Mouse (Mus musculus) spleen, adult 2 months (tissue): ENCODE measurements at regions not wholly inside any gene's neighbourhood (a gene's known extent, or its start where the extent isn't known, plus 50 kb on each side); places are given as distances from the start of the nearest gene placed in this dataset.

Experiments used
- DNase-seq, 2 experiments: peaks; one replicate each; pipeline versions ENCODE4 v3.0.0 to v3.0.0-alpha.2; 2012 to 2021; ENCODE audit warnings: low spot score in 2 of 2, low read depth in 1 of 2
- H3K27ac ChIP-seq: fragments of 200-500 bp; 2 replicates; pipeline ENCODE4 v1.5.1; 2012; ENCODE audit warnings: low read length, inconsistent platforms; ENCODE audit not compliant: insufficient read depth
- H3K27me3 ChIP-seq: fragments of 200-500 bp; 2 replicates; pipeline ENCODE4 v1.6.1; 2012; ENCODE audit warnings: mild to moderate bottlenecking, moderate library complexity, low read length, inconsistent platforms; ENCODE audit not compliant: control insufficient read depth, insufficient read depth
- H3K36me3 ChIP-seq: fragments of 200-500 bp; 2 replicates; pipeline ENCODE4 v1.6.1; 2012; ENCODE audit warnings: mild to moderate bottlenecking, low read length, inconsistent platforms; ENCODE audit not compliant: control insufficient read depth, insufficient read depth
- H3K4me1 ChIP-seq: fragments of 200-500 bp; 2 replicates; pipeline ENCODE4 v1.6.1; 2011; ENCODE audit warnings: inconsistent platforms; ENCODE audit not compliant: control insufficient read depth, insufficient read depth, insufficient read length
- H3K4me3 ChIP-seq: fragments of 200-500 bp; 2 replicates; pipeline ENCODE4 v1.5.1; 2011; ENCODE audit warnings: mild to moderate bottlenecking, inconsistent platforms; ENCODE audit not compliant: insufficient read depth, insufficient read length; ENCODE audit errors: extremely low read depth
- CTCF ChIP-seq: fragments of 200-500 bp; IDR thresholded peaks from 2 replicates; pipeline ENCODE4 v1.5.1; 2011; ENCODE audit warnings: mild to moderate bottlenecking, inconsistent platforms; ENCODE audit not compliant: insufficient read depth, insufficient read length, insufficient replicate concordance; ENCODE audit errors: extremely low read depth
- POLR2A ChIP-seq: fragments of 200-500 bp; IDR thresholded peaks from 2 replicates; pipeline ENCODE4 v1.6.1; 2011; ENCODE audit warnings: low read depth, low read length, inconsistent platforms
- WGBS: fragments of 180-500 bp; shearing (Covaris S2); methylation state at CpG from one replicate; pipeline ENCODE4 v1.1.7; 2018; 5-methylcytosine and 5-hydroxymethylcytosine counted together

DNA sequence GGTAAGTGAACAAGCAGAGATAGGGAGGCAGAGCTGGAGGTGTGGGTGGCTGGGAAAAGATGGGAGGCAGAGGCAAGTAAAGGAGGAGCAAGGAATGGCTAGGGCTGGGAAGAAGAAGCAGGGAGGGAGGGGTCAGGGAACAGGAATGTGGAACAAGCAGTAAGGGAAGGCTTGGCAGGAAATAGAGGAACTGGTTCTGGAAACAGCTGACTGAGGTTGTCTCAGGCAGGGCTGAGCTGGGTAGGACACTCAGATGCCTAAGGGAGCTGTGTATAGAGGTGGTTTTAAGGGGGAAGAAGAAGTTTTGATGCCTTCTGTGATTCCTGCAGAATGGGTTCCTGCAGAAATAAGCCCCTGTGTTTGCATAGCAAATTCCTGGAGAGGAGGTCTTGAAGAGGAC lies 92.7 kb downstream of the Nucb2 start:
- TF ChIP-seq CTCF (no peak), POLR2A (no peak)
- no peak for DNase-seq
- no peak overlapping the region for H3K27ac ChIP-seq
- no peak overlapping the region for H3K4me3 ChIP-seq
- no peaks in the 10 kb centered on the region for H3K36me3 ChIP-seq
- H3K4me1 ChIP-seq = no peaks in the 10 kb centered on the region
- no peaks in the 10 kb centered on the region for H3K27me3 ChIP-seq

DNA sequence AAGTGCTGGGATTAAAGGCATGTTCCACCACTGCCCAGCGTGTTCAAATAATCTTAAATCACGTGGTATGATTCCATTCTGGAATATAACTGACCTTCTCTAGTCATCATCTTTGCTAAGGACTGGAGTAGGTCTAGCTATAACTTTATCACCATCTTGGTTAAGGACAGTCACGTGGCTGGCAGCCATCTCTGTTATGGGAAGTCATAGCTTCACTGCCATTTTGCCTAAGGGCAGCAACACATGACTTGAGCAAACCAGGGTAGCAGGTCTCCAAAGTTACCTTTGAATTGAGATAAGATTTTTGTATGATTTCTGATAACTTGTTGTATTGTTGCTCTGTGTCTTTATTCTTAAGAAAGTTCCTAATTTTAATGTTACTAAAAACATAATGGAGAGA lies 96.2 kb downstream of the Nucb2 start:
- 85% methylated on average over 3 of the region's 3 CpGs for WGBS
- Histone ChIP-seq H3K4me3 (no peak overlapping the region), H3K4me1 (0 out of 2 replicates have a peak, but pooled peaks cover 3% of the 10 kb centered on the region), H3K27ac (no peak overlapping the region), H3K36me3 (no peaks in the 10 kb centered on the region), H3K27me3 (no peaks in the 10 kb centered on the region)
- no peak for DNase-seq
- no peak for TF ChIP-seq POLR2A
- no peak for TF ChIP-seq CTCF

DNA sequence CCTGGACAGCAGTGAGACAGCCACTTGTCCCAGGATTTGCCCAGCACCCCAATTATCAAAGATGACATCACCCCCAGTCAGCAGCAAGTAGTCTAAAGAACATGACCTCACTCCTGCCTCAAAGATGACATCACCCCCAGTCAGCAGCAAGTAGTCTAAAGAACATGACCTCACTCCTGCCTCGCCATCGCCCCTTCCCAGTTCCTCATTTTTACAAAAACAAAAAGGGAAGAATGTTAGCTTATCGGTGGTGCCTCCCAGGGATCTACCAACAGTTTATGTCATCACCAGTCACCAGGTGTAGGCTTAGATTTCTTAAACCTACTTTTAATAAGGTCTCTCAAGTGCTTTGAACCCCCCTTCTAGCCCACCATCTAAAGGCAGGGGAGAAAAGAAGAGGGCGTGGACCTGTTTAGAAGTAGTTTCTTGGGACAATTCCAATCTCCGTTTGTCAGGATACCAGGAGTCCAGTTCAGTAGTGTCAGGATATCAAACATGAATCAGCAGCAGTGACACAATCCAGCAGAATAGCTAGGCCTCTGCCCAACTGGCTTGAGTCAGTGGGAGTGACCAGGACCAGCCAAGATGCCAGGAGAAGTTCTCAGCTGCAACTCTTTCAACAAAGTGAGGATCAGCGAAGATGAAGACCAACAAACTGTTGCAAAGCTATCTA lies 99.1 kb downstream of the Nucb2 start:
- 47% methylated on average over 6 of the region's 6 CpGs for WGBS
- Histone ChIP-seq H3K27me3 (no peaks in the 10 kb centered on the region), H3K36me3 (no peaks in the 10 kb centered on the region), H3K4me3 (no peak overlapping the region), H3K27ac (no peak overlapping the region), H3K4me1 (0 out of 2 replicates have a peak, but pooled peaks cover 3% of the 10 kb centered on the region)
- no peak for TF ChIP-seq CTCF
- TF ChIP-seq POLR2A = no peak
- DNase-seq = no peak

DNA sequence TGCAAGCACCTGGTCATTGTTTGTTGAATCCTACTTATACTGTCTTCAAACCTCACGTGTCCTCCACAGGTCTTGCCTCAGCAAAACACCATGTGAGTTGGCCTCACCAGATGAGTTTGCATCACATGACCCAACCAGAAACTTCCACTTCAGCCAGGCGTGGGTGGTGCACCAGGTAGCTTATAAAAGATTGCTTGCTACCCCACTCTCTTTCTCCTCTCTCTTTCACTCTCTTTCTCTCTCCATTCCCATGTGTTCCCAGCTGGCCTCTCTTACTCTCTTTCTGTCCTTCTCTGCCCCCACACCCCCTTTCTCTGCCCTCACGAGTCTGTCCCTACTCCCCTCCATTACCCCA lies 99.6 kb downstream of the Nucb2 start:
- DNase-seq = peak in 1 of 2 experiments; percentile 26
- H3K4me3 ChIP-seq = no peak overlapping the region
- TF ChIP-seq POLR2A (no peak), CTCF (no peak)
- 63% methylated on average over 3 of the region's 3 CpGs for WGBS
- H3K27ac ChIP-seq = no peak overlapping the region
- H3K27me3 ChIP-seq = no peaks in the 10 kb centered on the region
- no peaks in the 10 kb centered on the region for H3K36me3 ChIP-seq
- H3K4me1 ChIP-seq = 0 out of 2 replicates have a peak, but pooled peaks cover 3% of the 10 kb centered on the region

DNA sequence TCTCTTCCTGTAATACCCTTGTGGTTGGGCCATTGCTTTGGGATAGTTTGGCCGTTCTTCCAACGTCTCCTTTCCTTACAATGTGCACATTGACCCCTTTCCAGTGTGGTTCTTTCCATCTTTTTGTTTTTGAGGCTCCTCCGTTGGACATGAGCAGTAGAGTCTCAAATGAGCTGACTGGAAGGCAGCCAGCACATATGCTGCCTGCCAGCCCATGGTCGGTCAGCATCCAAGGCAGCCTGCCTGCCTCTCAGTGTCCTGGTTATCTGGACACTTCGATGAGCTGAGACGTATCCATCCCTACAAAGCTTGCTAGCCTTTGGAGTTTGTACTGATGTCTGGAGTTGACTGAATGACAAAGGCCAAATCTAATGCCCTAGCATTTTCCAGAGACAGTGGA lies 102.1 kb downstream of the Nucb2 start:
- no peak for TF ChIP-seq CTCF
- no peak for TF ChIP-seq POLR2A
- DNase-seq = no peak
- 85% methylated on average over 6 of the region's 6 CpGs for WGBS
- no peak overlapping the region for H3K4me3 ChIP-seq
- H3K27ac ChIP-seq = no peak overlapping the region
- no peaks in the 10 kb centered on the region for H3K36me3 ChIP-seq
- 0 out of 2 replicates have a peak, but pooled peaks cover 3% of the 10 kb centered on the region for H3K4me1 ChIP-seq
- no peaks in the 10 kb centered on the region for H3K27me3 ChIP-seq

DNA sequence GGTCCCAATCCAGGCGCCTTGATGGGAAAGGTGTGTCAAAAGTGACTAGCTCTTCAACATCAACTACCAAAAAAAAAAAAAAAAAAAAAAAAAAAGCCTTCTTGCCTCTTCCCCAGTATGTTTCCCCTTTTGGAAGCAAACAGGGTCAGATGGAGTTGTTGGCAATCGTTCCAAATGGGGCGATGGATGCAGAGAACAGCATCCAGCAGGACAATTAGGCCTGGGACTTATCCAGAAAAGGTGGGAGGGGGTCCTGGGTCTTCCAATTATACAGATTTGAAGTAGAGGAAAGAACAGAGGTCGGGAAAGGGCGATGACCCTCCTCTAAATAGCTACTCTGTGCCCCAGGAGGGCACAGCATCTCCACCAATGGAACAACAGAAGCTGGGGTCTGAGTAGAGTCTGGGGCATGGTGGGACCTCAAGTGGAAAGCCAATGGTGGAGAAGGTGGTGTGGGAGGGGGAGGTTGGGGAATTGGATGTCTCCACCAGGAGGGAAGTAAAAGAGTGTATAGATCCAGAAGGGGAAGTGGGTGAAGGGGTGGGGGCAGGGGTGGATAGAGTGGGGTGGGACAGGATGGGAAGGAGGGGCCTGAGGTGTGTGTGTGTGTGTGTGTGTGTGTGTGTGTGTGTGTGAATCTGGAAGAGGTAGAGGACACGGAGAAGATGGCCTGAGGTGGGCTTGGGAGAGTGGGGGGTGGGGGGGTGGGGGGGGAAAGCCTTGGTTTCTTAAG lies 102.7 kb downstream of the Nucb2 start:
- DNase-seq = no peak
- TF ChIP-seq CTCF (no peak), POLR2A (no peak)
- Histone ChIP-seq H3K27ac (no peak overlapping the region), H3K36me3 (no peaks in the 10 kb centered on the region), H3K27me3 (no peaks in the 10 kb centered on the region), H3K4me3 (no peak overlapping the region), H3K4me1 (0 out of 2 replicates have a peak, but pooled peaks cover 3% of the 10 kb centered on the region)
- 68% methylated on average over 5 of the region's 6 CpGs for WGBS

DNA sequence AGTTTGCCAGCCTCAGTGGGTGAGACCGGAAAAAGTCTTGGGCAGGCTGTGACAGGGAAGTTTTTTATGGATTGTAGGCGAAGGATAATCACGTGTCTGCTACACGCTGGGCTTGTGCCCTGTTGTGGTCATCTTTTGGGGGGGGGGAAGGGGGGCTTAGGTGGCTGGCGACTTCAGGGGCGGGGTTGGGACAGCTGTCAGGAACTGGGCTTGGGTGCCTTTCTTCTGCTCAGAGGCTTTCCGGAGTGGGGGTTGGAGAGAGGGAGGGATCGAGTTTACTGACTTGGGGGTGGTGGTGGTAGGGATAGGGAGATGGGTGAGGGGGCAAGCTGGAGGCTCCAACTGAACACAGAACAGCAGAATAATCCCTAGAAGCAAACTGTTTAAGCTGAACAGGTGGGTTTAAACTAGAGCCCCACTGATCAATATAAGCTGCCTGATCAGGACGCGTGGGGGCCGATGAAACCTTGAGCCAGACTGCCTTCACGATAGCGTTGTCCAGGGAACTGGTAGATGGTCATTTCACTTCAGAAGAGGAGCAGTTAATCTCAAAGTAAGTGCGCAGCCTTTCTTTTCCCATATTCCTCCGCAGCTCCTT lies 103.6 kb downstream of the Nucb2 start:
- H3K27me3 ChIP-seq = no peaks in the 10 kb centered on the region
- H3K27ac ChIP-seq = no peak overlapping the region
- no peaks in the 10 kb centered on the region for H3K36me3 ChIP-seq
- H3K4me1 ChIP-seq = 0 out of 2 replicates have a peak, but pooled peaks cover 3% of the 10 kb centered on the region
- DNase-seq = no peak
- no peak for TF ChIP-seq CTCF
- TF ChIP-seq POLR2A = no peak
- no peak overlapping the region for H3K4me3 ChIP-seq
- WGBS = 5% methylated on average over 15 of the region's 15 CpGs
